Mouse (Mus musculus): ENCODE results near the gene Tmc4.

Gene Tmc4

GRCm38 (mm10) chr7:3630478-3630815 lies 46.9 kb downstream of the Tmc4 start:
- no peak for DNase-seq (ENCODE audit: low read depth)

- DNase-seq (ENCODE audit: low read depth), result peak; percentile 96
Measured at GRCm38 (mm10) chr7:3629543-3630477, 47.5 kb downstream of the Tmc4 start, which contains the start of the genes Tfpt and Prpf31. Gene Tfpt, minus strand, starts transcription at chr7:3629929. Gene Prpf31, plus strand, starts transcription at chr7:3629985.

DNA sequence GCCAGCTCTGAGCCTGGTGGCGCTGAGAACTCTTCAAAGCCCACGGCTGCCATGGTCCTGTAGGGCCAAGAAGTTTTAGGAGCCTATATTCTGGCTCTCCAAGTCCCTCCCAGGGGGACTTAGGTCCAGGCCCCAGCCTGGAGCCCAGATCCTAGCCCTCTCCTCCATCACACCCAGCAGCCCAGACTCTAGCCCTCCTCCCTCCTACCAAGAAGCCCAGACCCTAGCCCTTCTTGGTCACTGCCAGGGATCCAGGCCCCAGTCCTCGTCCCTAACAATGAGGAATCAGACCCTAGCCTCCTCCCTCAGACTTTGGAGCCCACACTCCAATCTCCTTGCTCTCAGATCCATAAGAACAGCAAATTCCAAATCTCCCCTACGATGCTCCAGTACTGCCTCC lies 48.3 kb downstream of the Tmc4 start:
- DNase-seq (ENCODE audit: low read depth), result no peak

DNA sequence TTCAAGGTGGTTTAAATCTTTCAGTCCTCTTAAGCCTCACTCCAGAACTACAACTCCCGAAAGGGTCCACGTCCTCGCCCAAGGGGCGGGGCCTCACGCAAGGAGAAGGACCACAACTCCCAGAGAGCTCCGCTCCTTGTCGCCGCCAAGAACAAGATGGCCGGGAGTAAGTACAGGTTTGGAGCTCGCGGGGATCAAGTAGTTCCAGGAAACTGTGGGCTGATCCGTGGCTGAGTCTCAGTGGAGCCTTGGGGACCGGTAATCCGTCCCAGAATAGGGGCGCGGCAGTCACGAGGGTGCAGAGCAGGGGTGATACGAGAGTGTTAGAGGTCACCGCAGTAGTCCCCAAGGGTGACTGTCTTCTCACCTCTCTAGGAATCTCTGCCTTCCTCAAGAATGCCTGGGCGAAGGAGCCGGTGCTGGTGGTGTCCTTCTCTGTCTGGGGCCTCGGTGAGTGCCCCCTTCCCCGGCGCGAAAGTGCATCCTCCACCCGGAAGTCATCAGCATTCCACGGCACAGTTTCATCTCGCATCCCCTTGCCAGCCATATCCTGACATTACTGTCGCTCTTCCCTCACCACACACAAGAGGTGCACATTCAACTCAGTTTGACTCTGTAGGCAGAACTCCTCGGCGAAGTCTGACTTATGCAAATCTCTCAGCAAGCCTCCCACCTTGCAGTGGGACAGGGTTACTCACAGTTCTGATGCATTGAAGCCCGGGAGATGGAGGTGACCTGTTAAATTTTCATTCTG lies 59.9 kb downstream of the Tmc4 start, which contains the start of gene Ndufa3:
Gene Ndufa3 (plus strand): TSS at position 132 of the 754 bp plus-strand sequence.
- peak; percentile 95 for DNase-seq (ENCODE audit: low read depth)

GRCm38 (mm10) chr7:3616389-3617241 lies 60.7 kb downstream of the Tmc4 start:
- no peak for DNase-seq (ENCODE audit: low read depth)

- no peak for DNase-seq (ENCODE audit: low read depth)
Measured at GRCm38 (mm10) chr7:3616057-3616388, 61.3 kb downstream of the Tmc4 start, which contains the start of gene Oscar. Gene Oscar, minus strand, starts transcription at chr7:3616157.

Measured in induced T-regulatory cell, adult 2 months (primary cell).